Mouse (Mus musculus) heart, postnatal 0 days (tissue): ENCODE measurements at regions not wholly inside any gene's neighbourhood (a gene's known extent, or its start where the extent isn't known, plus 50 kb on each side); places are given as distances from the start of the nearest gene placed in this dataset.

ENCODE experiments used
- ATAC-seq: fragments of 200-750 bp; cut with Nextera tagmentation; 2 replicates; pipeline ENCODE4 v1.8.0; 2017; ENCODE audit warnings: low read depth, moderate number of reproducible peaks, moderate library complexity; ENCODE audit not compliant: insufficient read depth
- DNase-seq: peaks from one replicate; pipeline ENCODE4 v3.0.0-alpha.2; 2016; ENCODE audit warnings: low spot score
- H3K27ac ChIP-seq: fragments of 300-500 bp; sonication (generic); 2 replicates; pipeline ENCODE4 v1.5.1; 2014; ENCODE audit warnings: low read depth, mild to moderate bottlenecking
- H3K27me3 ChIP-seq: fragments of 300-500 bp; sonication (generic); 2 replicates; pipeline ENCODE4 v1.6.1; 2014; ENCODE audit warnings: low read length, mixed read lengths; ENCODE audit not compliant: control insufficient read depth, insufficient read depth
- H3K36me3 ChIP-seq: fragments of 300-500 bp; sonication (generic); replicated peaks from 2 replicates; pipeline ENCODE4 v1.6.1; 2014; ENCODE audit warnings: low read length, mixed read lengths; ENCODE audit not compliant: control insufficient read depth, insufficient read depth
- H3K4me1 ChIP-seq: fragments of 300-500 bp; sonication (generic); 2 replicates; pipeline ENCODE4 v1.6.1; 2014; ENCODE audit warnings: antibody characterized with exemption; ENCODE audit not compliant: control insufficient read depth, insufficient read depth
- H3K4me2 ChIP-seq: fragments of 300-500 bp; sonication (generic); 2 replicates; pipeline ENCODE4 v1.6.1; 2014; ENCODE audit warnings: low read depth, mild to moderate bottlenecking, low read length, moderate library complexity
- H3K4me3 ChIP-seq: fragments of 300-500 bp; sonication (generic); 2 replicates; pipeline ENCODE4 v1.5.1; 2014; ENCODE audit warnings: low read depth, low read length
- H3K9ac ChIP-seq: fragments of 300-500 bp; sonication (generic); replicated peaks from 2 replicates; pipeline ENCODE4 v1.6.1; 2014; ENCODE audit warnings: low read depth, low read length, mixed read lengths
- H3K9me3 ChIP-seq: fragments of 300-500 bp; sonication (generic); replicated peaks from 2 replicates; pipeline ENCODE4 v1.6.1; 2016; ENCODE audit warnings: low read length; ENCODE audit not compliant: control insufficient read depth
- CTCF ChIP-seq: IDR thresholded peaks from 2 replicates; pipeline ENCODE4 v1.5.1; 2016; ENCODE audit warnings: antibody characterized with exemption, control low read depth, low read depth
- EP300 ChIP-seq: IDR thresholded peaks from 2 replicates; pipeline ENCODE4 v1.6.1; 2016; ENCODE audit warnings: antibody characterized with exemption, low read depth
- WGBS: fragments of 180-500 bp; shearing (Covaris S2); extraction: QIAGEN DNeasy Blood & Tissue Kit; methylation state at CpG from one replicate; pipeline ENCODE4 v1.1.7; 2014; 5-methylcytosine and 5-hydroxymethylcytosine counted together

- no peak overlapping the region for H3K9ac ChIP-seq
- H3K4me2 ChIP-seq: no peak overlapping the region
- ATAC-seq: no peak
- H3K4me3 ChIP-seq: no peak overlapping the region
- H3K9me3 ChIP-seq: no peaks in the 10 kb centered on the region
- DNase-seq: no peak
- no peaks in the 10 kb centered on the region for H3K36me3 ChIP-seq
- 24% methylated on average over 1 of the region's 1 CpGs for WGBS
- no peaks in the 10 kb centered on the region for H3K27me3 ChIP-seq
- TF ChIP-seq CTCF (no peak), EP300 (no peak)
- no peak overlapping the region for H3K27ac ChIP-seq
- H3K4me1 ChIP-seq: no peaks in the 10 kb centered on the region
These were observed 503.7 kb upstream of the Tbc1d2b start for GRCm38 (mm10) chr9:90774296-90774695.

GRCm38 (mm10) chr9:90789545-90789944 is 518.9 kb upstream of the Tbc1d2b start:
- H3K27ac ChIP-seq: no peak overlapping the region
- no peak overlapping the region for H3K4me2 ChIP-seq
- no peak overlapping the region for H3K9ac ChIP-seq
- no peaks in the 10 kb centered on the region for H3K27me3 ChIP-seq
- H3K4me1 ChIP-seq: no peaks in the 10 kb centered on the region
- no peak for ATAC-seq
- H3K4me3 ChIP-seq: no peak overlapping the region
- H3K36me3 ChIP-seq: no peaks in the 10 kb centered on the region
- TF ChIP-seq EP300: no peak
- TF ChIP-seq CTCF: no peak
- no peak for DNase-seq
- no peaks in the 10 kb centered on the region for H3K9me3 ChIP-seq

- no peak overlapping the region for H3K4me2 ChIP-seq
- no peak overlapping the region for H3K27ac ChIP-seq
- WGBS: 50% methylated on average over 2 of the region's 2 CpGs
- H3K9me3 ChIP-seq: no peaks in the 10 kb centered on the region
- DNase-seq (no peak), ATAC-seq (no peak)
- no peaks in the 10 kb centered on the region for H3K36me3 ChIP-seq
- H3K27me3 ChIP-seq: no peaks in the 10 kb centered on the region
- no peak overlapping the region for H3K9ac ChIP-seq
- H3K4me1 ChIP-seq: no peaks in the 10 kb centered on the region
- TF ChIP-seq EP300 (no peak), CTCF (no peak)
- no peak overlapping the region for H3K4me3 ChIP-seq
These were observed 521.3 kb upstream of the Tbc1d2b start for GRCm38 (mm10) chr9:90791871-90792270.

- TF ChIP-seq CTCF (no peak), EP300 (no peak)
- Histone ChIP-seq H3K27ac (no peak overlapping the region), H3K9me3 (no peaks in the 10 kb centered on the region), H3K27me3 (no peaks in the 10 kb centered on the region), H3K4me1 (no peaks in the 10 kb centered on the region), H3K4me2 (no peak overlapping the region), H3K36me3 (no peaks in the 10 kb centered on the region), H3K4me3 (no peak overlapping the region), H3K9ac (no peak overlapping the region)
- DNase-seq (no peak), ATAC-seq (no peak)
- WGBS: 44% methylated on average over 4 of the region's 4 CpGs
These were observed 545.4 kb upstream of the Zic4 start for GRCm38 (mm10) chr9:90816844-90817243.

GRCm38 (mm10) chr9:90823574-90824280 is 538.5 kb upstream of the Zic4 start:
- DNase-seq: no peak
- WGBS: 72% methylated on average over 4 of the region's 4 CpGs
- peak overlapping the region; percentile 5; the same call in 1 of the 2 replicates for H3K4me2 ChIP-seq

GRCm38 (mm10) chr9:90827474-90827873 is 534.7 kb upstream of the Zic4 start:
- no peak overlapping the region for H3K9ac ChIP-seq
- no peaks in the 10 kb centered on the region for H3K36me3 ChIP-seq
- H3K4me2 ChIP-seq: no peak overlapping the region
- H3K27ac ChIP-seq: no peak overlapping the region
- no peak overlapping the region for H3K4me3 ChIP-seq
- H3K9me3 ChIP-seq: no peaks in the 10 kb centered on the region
- ATAC-seq (no peak), DNase-seq (no peak)
- no peaks in the 10 kb centered on the region for H3K27me3 ChIP-seq
- 73% methylated on average over 3 of the region's 3 CpGs for WGBS
- no peak for TF ChIP-seq CTCF
- no peak for TF ChIP-seq EP300
- no peaks in the 10 kb centered on the region for H3K4me1 ChIP-seq

More at GRCm38 (mm10) chr9:90823574-90824280, 538.5 kb upstream of the Zic4 start:
- H3K27me3 ChIP-seq: no peaks in the 10 kb centered on the region
- TF ChIP-seq CTCF (no peak), EP300 (no peak)
- no peak overlapping the region for H3K9ac ChIP-seq
- no peaks in the 10 kb centered on the region for H3K36me3 ChIP-seq
- no peak overlapping the region for H3K4me3 ChIP-seq
- ATAC-seq: no peak
- H3K27ac ChIP-seq: no peak overlapping the region
- no peaks in the 10 kb centered on the region for H3K4me1 ChIP-seq
- H3K9me3 ChIP-seq: no peaks in the 10 kb centered on the region
